Mouse (Mus musculus) heart, postnatal 0 days (tissue): Measurements from ENCODE around the gene Acoxl.

Source experiments
- CTCF ChIP-seq: IDR thresholded peaks from 2 replicates; pipeline ENCODE4 v1.5.1; 2016; ENCODE audit warnings: antibody characterized with exemption, control low read depth, low read depth
- EP300 ChIP-seq: IDR thresholded peaks from 2 replicates; pipeline ENCODE4 v1.6.1; 2016; ENCODE audit warnings: antibody characterized with exemption, low read depth

- no peak for TF ChIP-seq CTCF
- TF ChIP-seq EP300 = no peak
Observed at GRCm38 (mm10) chr2:127960579-127960978, 121.9 kb downstream of the Acoxl start.
